Mouse (Mus musculus): ENCODE data around the gene Bcdin3d.

- no peak for TF ChIP-seq CTCF (IDR thresholded peaks at IDR 0.05; ENCODE audit: borderline replicate concordance, insufficient read depth, low read depth, low read length)
- TF ChIP-seq POLR2A (IDR thresholded peaks at IDR 0.05; ENCODE audit: borderline replicate concordance, insufficient read depth, low read length): no peak
These were observed 35.3 kb upstream of the Bcdin3d start for GRCm38 (mm10) chr15:99509840-99510239.
